Mouse (Mus musculus) spleen, adult 2 months (tissue): ENCODE measurements around the gene Tigit.

Experiments used
- CTCF ChIP-seq: fragments of 200-500 bp; IDR thresholded peaks from 2 replicates; pipeline ENCODE4 v1.5.1; 2011; ENCODE audit warnings: mild to moderate bottlenecking, inconsistent platforms; ENCODE audit not compliant: insufficient read depth, insufficient read length, insufficient replicate concordance; ENCODE audit errors: extremely low read depth
- POLR2A ChIP-seq: fragments of 200-500 bp; IDR thresholded peaks from 2 replicates; pipeline ENCODE4 v1.6.1; 2011; ENCODE audit warnings: low read depth, low read length, inconsistent platforms

DNA sequence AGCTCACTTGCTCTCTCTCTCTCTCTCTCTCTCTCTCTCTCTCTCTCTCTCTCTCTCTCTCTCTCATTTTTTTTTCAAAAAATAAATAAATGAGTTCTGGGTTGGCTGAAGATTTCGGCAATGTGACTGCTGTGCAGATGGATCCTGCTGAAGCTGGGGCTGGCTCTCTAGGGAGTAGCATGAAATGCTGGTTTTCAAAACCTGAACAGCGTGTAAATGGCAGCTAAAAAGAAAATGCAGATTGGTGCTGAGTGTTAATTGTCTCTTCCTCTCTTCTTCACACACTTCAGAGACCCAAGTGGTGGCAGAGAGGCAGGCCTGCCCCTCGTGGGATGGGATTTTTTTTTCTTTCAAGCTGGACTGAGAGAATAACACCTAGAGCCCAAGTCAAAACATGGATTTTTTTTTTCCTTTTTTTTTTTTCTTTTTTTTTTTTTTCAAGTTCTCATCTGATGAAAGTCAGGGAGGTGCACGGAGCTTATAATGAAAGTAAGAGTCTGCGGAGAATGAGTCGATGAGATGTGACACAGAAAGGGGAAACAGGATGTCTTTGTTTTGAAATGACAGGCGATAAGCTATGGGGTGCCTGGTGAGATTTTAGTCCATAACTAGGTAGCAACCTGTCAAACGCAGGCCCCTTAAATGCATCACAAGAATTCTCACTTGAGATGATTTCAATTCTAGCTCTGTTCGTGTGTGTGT is 45.6 kb upstream of the Tigit start:
- TF ChIP-seq POLR2A: 0 out of 2 replicates have a peak, but pooled peaks have one; percentile 1
- TF ChIP-seq CTCF: no peak
